Mouse (Mus musculus): ENCODE measurements around the gene Xylb.

DNA sequence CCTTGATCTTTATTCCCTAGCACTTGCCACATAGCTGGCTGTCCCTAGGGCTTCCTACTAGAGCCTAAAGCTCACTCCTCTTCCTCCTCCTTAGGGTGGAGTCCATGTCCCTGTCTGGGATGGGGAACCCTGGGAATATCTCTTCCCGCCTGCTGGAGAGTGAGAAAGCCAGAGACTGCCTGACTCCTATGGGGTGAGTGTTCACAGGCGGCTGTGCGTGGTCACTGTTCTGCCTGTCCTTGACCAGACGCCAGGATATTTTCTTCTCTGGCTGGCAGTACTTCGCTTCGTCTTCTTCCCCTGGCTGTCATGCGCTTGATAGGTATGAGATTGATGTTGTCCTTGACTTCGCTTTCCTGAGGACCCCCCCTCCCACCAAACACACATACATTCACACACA is 10.8 kb upstream of the Xylb start:
- TF ChIP-seq CTCF (IDR thresholded peaks at IDR 0.05; ENCODE audit: low read depth, low read length) = no peak
- TF ChIP-seq POLR2A (IDR thresholded peaks at IDR 0.05; ENCODE audit: borderline replicate concordance, low read depth, low read length) = no peak

Measured in bone marrow macrophage, adult 2 months (primary cell).